ENCODE assay signal across 20 mouse cellular contexts in genomic region chr5:101828932-101829331, GRCm38 (mm10).
DNase-seq lines count a peak whose midpoint lies in the region; ATAC-seq and TF ChIP-seq lines count a peak whose summit lies in the region.
"Had no signal": no experiment of that assay in that cellular context is flagged by ENCODE, and none has a peak within 500 bp of the region (broad histone marks: within the 10 kb centered on the region; RNA-seq: fewer than 3 reads in every experiment).

No protein-coding gene starts in this region.

- 0 out of 2 replicates have a peak, but pooled peaks have one; percentile 4 for ATAC-seq in forebrain, embryonic 14.5 days
- ATAC-seq in forebrain, embryonic 12.5 days (ENCODE audit: low FRiP score), result no peak
- 0 out of 2 replicates have a peak, but pooled peaks have one; percentile 44 for ATAC-seq in hindbrain, embryonic 15.5 days (ENCODE audit: low FRiP score, low read depth)
- ATAC-seq in hindbrain, embryonic 11.5 days (ENCODE audit: low FRiP score), result no peak
- ATAC-seq: forebrain, embryonic 15.5 days; inflammation-experienced regulatory T-cells, adult 6 months had no signal

- intact Hi-C loops in left cerebral cortex, postnatal 4 days (cut with DNase I), result no loop called here

- H3K9me3 ChIP-seq in forebrain, embryonic 14.5 days (replicated peaks; ENCODE audit: control insufficient read depth, low read length), result no peaks in the 10 kb centered on the region
- no peaks in the 10 kb centered on the region for H3K9me3 ChIP-seq in forebrain, embryonic 12.5 days
- no peaks in the 10 kb centered on the region for H3K9me3 ChIP-seq in hindbrain, embryonic 15.5 days
- H3K9me3 ChIP-seq in hindbrain, embryonic 11.5 days (ENCODE audit: control insufficient read depth, low read length), result no peaks in the 10 kb centered on the region
- H3K9me3 ChIP-seq: embryonic facial prominence, embryonic 10.5 days; forebrain, embryonic 15.5 days; heart, embryonic 10.5 days had no signal

- 66% methylated on average over 3 of the region's 3 CpGs for WGBS in forebrain, embryonic 14.5 days
- 88% methylated on average over 3 of the region's 3 CpGs for WGBS in forebrain, embryonic 12.5 days
- 63% methylated on average over 3 of the region's 3 CpGs for WGBS in hindbrain, embryonic 15.5 days
- 83% methylated on average over 3 of the region's 3 CpGs for WGBS in hindbrain, embryonic 11.5 days

- H3K4me3 ChIP-seq in forebrain, embryonic 14.5 days (ENCODE audit: low read depth, low read length), result no peak overlapping the region
- H3K4me3 ChIP-seq in forebrain, embryonic 12.5 days (replicated peaks), result no peak overlapping the region
- H3K4me3 ChIP-seq in hindbrain, embryonic 15.5 days, result no peak overlapping the region
- H3K4me3 ChIP-seq in hindbrain, embryonic 11.5 days (ENCODE audit: low read depth, low read length), result no peak overlapping the region
- H3K4me3 ChIP-seq: embryonic facial prominence, embryonic 10.5 days; forebrain, embryonic 15.5 days; heart, embryonic 10.5 days had no signal

- DNase-seq in forebrain, embryonic 14.5 days (ENCODE audit: low spot score), result peak; percentile 6
- DNase-seq in hindbrain, embryonic 11.5 days (ENCODE audit: low spot score), result no peak
- DNase-seq in left cerebral cortex, postnatal 4 days, result peak; percentile 66
- no peak for DNase-seq in left cerebral cortex, adult 18-20 months (ENCODE audit: low spot score in 2 of 2)
- DNase-seq in brain, embryonic 14.5 days (ENCODE audit: low read depth), result peak; percentile 17
- DNase-seq in testis, postnatal 14 days (ENCODE audit: low spot score), result no peak
- DNase-seq: adrenal gland, adult 8-10 months; cerebellum, adult 11-12 months; cerebellum, adult 9-10 months; gastrocnemius, postnatal 25 days; heart, adult 11 months; heart, postnatal 4 days; kidney, adult 18-20 months had no signal

- no peak overlapping the region for H3K4me2 ChIP-seq in forebrain, embryonic 14.5 days (ENCODE audit: low read length)
- no peak overlapping the region for H3K4me2 ChIP-seq in forebrain, embryonic 12.5 days
- H3K4me2 ChIP-seq in hindbrain, embryonic 15.5 days, result no peak overlapping the region
- no peak overlapping the region for H3K4me2 ChIP-seq in hindbrain, embryonic 11.5 days (replicated peaks; ENCODE audit: low read depth, low read length)
- H3K4me2 ChIP-seq: forebrain, embryonic 15.5 days had no signal

- H3K27me3 ChIP-seq in forebrain, embryonic 14.5 days (replicated peaks; ENCODE audit: control insufficient read depth, insufficient read depth, low read length), result no peaks in the 10 kb centered on the region
- 0 out of 2 replicates have a peak, but pooled peaks cover 5% of the 10 kb centered on the region for H3K27me3 ChIP-seq in forebrain, embryonic 12.5 days
- no peaks in the 10 kb centered on the region for H3K27me3 ChIP-seq in hindbrain, embryonic 15.5 days
- no peaks in the 10 kb centered on the region for H3K27me3 ChIP-seq in hindbrain, embryonic 11.5 days (ENCODE audit: control insufficient read depth, insufficient read depth, low read length)
- H3K27me3 ChIP-seq: CH12.LX; forebrain, embryonic 15.5 days had no signal

- TF ChIP-seq CTCF in brain, embryonic 14.5 days (IDR thresholded peaks at IDR 0.05; ENCODE audit: borderline replicate concordance, extremely low read depth, insufficient read depth, insufficient read length), result no peak

- H3K4me1 ChIP-seq in forebrain, embryonic 14.5 days (ENCODE audit: control insufficient read depth, insufficient read depth, low read length), result peaks cover 6% of the 10 kb centered on the region
- peaks cover 23% of the 10 kb centered on the region for H3K4me1 ChIP-seq in forebrain, embryonic 12.5 days
- H3K4me1 ChIP-seq in hindbrain, embryonic 15.5 days (replicated peaks), result peaks cover 15% of the 10 kb centered on the region
- H3K4me1 ChIP-seq in hindbrain, embryonic 11.5 days (replicated peaks; ENCODE audit: control insufficient read depth, insufficient read depth, low read length), result no peaks in the 10 kb centered on the region; the same call in 1 of the 2 replicates

- peaks cover 11% of the 10 kb centered on the region for H3K36me3 ChIP-seq in forebrain, embryonic 14.5 days (ENCODE audit: control insufficient read depth, insufficient read depth, low read length)
- peaks cover 11% of the 10 kb centered on the region for H3K36me3 ChIP-seq in forebrain, embryonic 12.5 days (replicated peaks)
- peaks cover 28% of the 10 kb centered on the region; the same call in 1 of the 2 replicates for H3K36me3 ChIP-seq in hindbrain, embryonic 15.5 days
- H3K36me3 ChIP-seq in hindbrain, embryonic 11.5 days (ENCODE audit: control insufficient read depth, insufficient read depth, low read length), result no peaks in the 10 kb centered on the region

- no peak overlapping the region for H3K9ac ChIP-seq in forebrain, embryonic 14.5 days (ENCODE audit: low read length)
- H3K9ac ChIP-seq in forebrain, embryonic 12.5 days, result no peak overlapping the region
- H3K9ac ChIP-seq in hindbrain, embryonic 15.5 days, result no peak overlapping the region
- no peak overlapping the region for H3K9ac ChIP-seq in hindbrain, embryonic 11.5 days (ENCODE audit: low read depth, low read length)
- H3K9ac ChIP-seq: forebrain, embryonic 15.5 days had no signal

- TF ChIP-seq POLR2A in brain, embryonic 14.5 days (IDR thresholded peaks at IDR 0.05; ENCODE audit: borderline replicate concordance, extremely low read depth, insufficient read depth, insufficient read length, poor library complexity, severe bottlenecking), result no peak

- H3K27ac ChIP-seq in forebrain, embryonic 14.5 days (ENCODE audit: low read depth, low read length), result no peak overlapping the region
- H3K27ac ChIP-seq in forebrain, embryonic 12.5 days, result no peak overlapping the region
- H3K27ac ChIP-seq in hindbrain, embryonic 15.5 days (replicated peaks), result no peak overlapping the region
- H3K27ac ChIP-seq in hindbrain, embryonic 11.5 days (ENCODE audit: low read depth, low read length), result no peak overlapping the region
- H3K27ac ChIP-seq: embryonic facial prominence, embryonic 10.5 days; forebrain, embryonic 15.5 days; heart, embryonic 10.5 days had no signal

Comparison
In these comparisons a context has a peak if more than half of its experiments do, and no peak if none do; other contexts are left out.
1. ATAC-seq: peak in forebrain, embryonic 14.5 days (single experiment) and hindbrain, embryonic 15.5 days (single experiment); none in forebrain, embryonic 12.5 days (single experiment) and hindbrain, embryonic 11.5 days (single experiment).
2. DNase-seq: peak in forebrain, embryonic 14.5 days (single experiment), left cerebral cortex, postnatal 4 days (single experiment) and brain, embryonic 14.5 days (single experiment); none in hindbrain, embryonic 11.5 days (single experiment), left cerebral cortex, adult 18-20 months (0 of 2) and testis, postnatal 14 days (single experiment).